Mouse (Mus musculus) brown adipose tissue, adult 24 weeks (tissue): ENCODE data around the gene Cd200r2. TPM values are rescaled to one million over a fixed set of nuclear protein-coding genes. Genes with fewer than 3 reads are reported as not detected.
"Not testable (repeated sequence)": the region's sequence is repeated elsewhere in the genome, so short reads cannot be mapped to it uniquely, and the experiment has no call there.

Experiments used
- H3K27ac ChIP-seq: fragments of 200-500 bp; replicated peaks from 2 replicates; pipeline ENCODE4 v1.5.1; 2012; ENCODE audit warnings: low read depth, mild to moderate bottlenecking, low read length
- H3K4me1 ChIP-seq: fragments of 200-500 bp; 2 replicates; pipeline ENCODE4 v1.6.1; 2012; ENCODE audit warnings: low read length, mixed read lengths; ENCODE audit not compliant: control insufficient read depth, insufficient read depth, insufficient read length
- H3K4me3 ChIP-seq: fragments of 200-500 bp; 2 replicates; pipeline ENCODE4 v1.5.1; 2012; ENCODE audit warnings: low read depth, mild to moderate bottlenecking, low read length, moderate library complexity; ENCODE audit not compliant: insufficient read depth
- polyA plus RNA-seq: library from polyadenylated mRNA; stranded (reverse); fragments of >200 nt; gene quantifications from 2 replicates; pipeline ENCODE4 v1.2.4, GENCODE M21; 2012; ENCODE audit not compliant: missing spikeins, insufficient read depth, insufficient read length

Gene Cd200r2
- not detected in 2 replicates for polyA plus RNA-seq

DNA sequence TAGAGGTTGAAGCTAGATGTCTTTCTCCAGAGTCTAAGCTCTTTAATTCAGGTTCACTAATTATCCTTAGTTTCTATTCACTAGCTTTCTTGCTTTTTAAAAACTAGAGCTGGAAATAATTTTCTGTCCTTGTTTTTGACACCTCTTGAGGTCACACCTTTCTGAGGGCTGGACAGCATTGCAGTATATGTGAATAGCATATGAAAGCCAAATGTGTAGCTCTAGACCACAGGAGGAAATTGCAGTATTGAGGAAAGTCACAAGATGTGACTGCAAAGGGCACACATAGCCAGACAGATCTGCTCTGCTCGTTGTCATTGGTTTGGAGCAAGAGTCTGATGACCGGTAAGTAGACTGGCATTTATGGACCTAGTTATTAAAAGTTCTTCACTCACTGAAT, at the start of gene Cd200r2:
TSS of gene Cd200r2 (plus strand) at position 301 of the 400 bp plus-strand sequence.
- no peak within 1 kb of the TSS for H3K27ac ChIP-seq
- H3K4me1 ChIP-seq = no peaks in the 10 kb centered on the region
- no peak within 1 kb of the TSS for H3K4me3 ChIP-seq

DNA sequence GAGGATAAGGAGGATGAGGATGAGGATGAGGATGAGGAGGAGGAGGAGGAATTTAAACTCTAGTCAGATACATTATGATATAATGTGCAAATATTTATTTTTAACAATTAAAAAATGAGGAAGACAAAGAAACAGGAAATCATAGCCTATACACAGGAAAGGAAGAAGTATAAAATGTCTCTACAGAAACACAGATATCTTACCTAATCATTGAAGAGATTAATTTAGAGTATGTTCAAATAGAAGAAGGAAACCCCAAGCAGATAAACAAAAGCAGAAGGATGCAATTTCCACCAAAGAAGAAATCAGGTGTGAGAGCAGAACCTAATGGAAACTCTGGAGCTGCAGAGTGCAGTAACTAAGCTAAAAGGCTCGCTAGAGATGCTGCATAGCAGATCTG, 48.9 kb upstream of the Cd200r2 start:
- Histone ChIP-seq H3K27ac (no peak overlapping the region), H3K4me3 (no peak overlapping the region), H3K4me1 (no peaks in the 10 kb centered on the region)

DNA sequence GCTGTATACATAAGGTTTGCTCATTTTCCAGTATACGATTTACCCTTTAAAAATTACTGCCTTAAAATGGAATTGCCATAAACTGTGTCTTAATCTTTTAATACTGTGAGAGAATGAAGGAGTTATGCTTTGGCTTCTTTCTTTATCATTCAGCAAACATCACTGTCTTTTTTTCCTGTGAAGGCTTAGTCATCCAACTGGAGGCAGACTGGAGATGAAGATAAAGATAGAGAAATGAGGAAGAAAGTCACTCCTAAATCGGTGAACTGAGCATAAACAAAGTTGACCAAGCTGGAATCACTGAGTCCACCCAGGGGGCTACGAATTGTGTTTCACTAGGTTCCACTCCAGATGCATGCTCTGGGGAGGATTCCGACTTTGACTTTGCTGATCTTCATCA, 46.4 kb upstream of the Cd200r2 start:
- no peak overlapping the region for H3K27ac ChIP-seq
- H3K4me3 ChIP-seq = no peak overlapping the region
- H3K4me1 ChIP-seq = no peaks in the 10 kb centered on the region

DNA sequence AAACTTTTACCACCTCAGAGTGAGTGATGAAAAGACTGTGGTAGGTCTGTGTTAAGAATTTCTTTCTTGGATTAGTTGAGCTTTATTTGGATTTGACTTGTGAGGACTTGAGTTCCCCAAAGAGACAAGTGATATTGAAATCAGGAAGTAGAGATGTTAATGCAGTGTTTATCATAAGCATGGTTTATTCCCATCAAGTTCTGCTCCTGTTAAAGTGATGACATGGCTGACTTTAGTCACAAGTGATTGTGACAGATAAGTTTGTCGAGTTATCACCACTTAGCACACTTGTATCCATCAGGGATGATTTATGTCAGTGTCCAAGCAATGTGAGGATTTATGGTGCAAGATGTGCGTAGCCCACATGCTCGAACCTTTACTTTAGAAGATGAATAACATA, 34.6 kb upstream of the Cd200r2 start:
- Histone ChIP-seq H3K4me3 (no peak overlapping the region), H3K27ac (no peak overlapping the region), H3K4me1 (no peaks in the 10 kb centered on the region)

DNA sequence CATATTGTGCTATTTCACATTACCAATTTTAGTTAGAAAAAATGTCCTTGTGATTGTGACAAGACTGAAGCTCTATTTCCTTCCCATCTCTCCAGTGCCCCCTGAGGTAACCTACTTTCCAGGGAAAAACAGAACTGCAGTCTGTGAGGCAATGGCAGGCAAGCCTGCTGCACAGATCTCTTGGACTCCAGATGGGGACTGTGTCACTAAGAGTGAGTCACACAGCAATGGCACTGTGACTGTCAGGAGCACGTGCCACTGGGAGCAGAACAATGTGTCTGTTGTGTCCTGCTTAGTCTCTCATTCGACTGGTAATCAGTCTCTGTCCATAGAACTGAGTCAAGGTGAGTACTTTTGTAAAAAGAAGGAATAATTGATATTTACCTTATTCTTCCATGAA, 33.7 kb upstream of the Cd200r2 start:
- not testable (repeated sequence) for H3K27ac ChIP-seq, H3K4me3 ChIP-seq, H3K4me1 ChIP-seq

DNA sequence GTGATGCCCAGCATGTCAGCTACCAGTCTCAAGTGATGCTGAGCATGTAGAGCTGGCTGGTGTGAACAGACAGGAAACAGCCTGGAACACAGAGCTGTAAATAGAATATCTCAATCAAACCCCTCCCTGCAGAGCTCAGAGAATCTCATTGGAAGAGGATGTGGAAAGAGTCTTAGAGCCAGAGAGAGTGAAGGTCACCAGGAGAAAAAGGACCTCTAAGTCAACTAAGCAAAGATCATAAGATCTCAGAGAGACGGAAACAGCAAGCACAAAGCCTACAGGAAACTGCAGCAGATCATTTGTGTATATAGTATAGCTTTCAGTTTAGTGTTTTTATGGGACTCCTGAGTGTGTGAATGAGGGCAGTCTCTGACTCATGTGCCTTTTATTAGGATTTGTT, 8.3 kb downstream of the Cd200r2 start:
- H3K4me3 ChIP-seq = no peak overlapping the region
- no peak overlapping the region for H3K27ac ChIP-seq
- H3K4me1 ChIP-seq = no peaks in the 10 kb centered on the region

DNA sequence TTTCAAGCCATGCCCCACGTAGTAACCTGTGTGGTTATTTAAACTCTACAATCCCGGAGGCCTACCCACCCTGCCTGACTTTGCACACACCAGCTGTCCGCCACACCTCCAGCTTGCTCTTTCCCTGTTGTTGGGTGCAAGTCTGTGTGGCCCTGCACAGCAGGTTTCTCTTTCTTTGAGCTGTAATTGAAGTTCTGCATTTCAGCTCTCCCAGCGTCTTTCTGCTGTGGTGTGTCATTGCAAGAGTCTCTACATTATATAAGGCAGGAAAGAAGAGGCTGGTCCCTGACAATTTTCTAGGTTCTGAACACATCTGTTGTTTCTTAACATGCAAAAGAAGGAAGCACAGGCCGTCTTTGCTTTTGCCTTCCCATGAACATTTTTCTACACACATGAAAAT, 9.7 kb downstream of the Cd200r2 start:
- Histone ChIP-seq H3K27ac (no peak overlapping the region), H3K4me3 (no peak overlapping the region), H3K4me1 (no peaks in the 10 kb centered on the region)

DNA sequence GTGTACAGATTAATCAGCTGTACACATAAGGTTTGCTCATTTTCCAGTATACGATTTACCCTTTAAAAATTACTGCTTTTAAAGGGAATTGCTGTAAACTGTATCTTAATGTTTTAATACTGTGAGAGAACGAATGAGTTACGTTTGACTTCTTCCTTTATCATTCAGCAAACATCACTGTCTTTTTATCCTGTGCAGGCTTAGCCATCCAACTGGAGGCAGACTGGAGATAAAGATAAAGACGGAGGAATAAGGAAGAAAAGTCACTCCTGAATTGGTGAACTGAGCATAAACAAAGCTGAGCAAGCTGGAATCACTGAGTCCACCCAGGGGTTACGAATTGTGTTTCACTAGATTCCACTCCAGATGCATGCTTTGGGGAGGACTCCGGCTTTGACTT, 10.7 kb downstream of the Cd200r2 start:
- Histone ChIP-seq H3K4me3 (no peak overlapping the region), H3K4me1 (no peaks in the 10 kb centered on the region)

DNA sequence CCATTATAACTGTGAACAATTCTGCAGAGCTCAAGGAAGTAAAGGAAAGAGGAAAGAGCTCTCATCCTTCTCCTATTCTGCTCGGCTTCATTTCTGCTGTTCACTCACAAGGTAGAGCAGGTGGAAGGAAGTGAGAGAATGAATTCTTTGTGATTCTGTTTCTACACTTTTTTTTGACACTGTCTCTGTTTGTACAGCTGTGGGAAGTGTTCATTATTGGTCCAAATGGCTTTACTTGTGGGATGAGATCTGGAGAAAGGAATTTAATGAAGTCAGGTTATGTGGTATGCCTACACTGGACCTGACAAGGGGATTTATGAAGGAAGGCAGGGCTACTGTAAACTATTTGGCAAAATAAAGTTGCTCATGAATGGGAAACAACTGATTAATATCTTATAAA, 23.9 kb downstream of the Cd200r2 start:
- H3K27ac ChIP-seq = no peak overlapping the region
- no peak overlapping the region for H3K4me3 ChIP-seq
- no peaks in the 10 kb centered on the region for H3K4me1 ChIP-seq

More for the DNA sequence above, 10.7 kb downstream of the Cd200r2 start:
- no peak overlapping the region for H3K27ac ChIP-seq

DNA sequence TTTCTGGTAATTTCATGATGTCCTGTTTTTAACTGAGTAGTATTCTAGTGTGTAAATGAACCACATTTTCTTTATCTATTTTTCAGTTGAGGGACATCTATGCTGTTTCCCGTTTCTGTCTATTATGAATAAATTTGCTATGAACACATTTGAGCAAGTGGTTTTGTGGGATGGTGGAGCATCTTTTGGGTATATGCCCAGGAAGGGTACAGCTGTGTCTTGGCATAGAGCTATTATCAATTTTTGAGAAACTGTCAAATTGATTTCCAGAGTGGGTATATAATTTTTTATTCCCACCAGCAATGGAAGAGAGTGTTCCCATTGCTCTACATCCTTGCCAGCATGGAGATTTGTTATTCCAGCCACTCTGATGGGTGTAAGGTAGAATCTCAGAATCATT, 65.1 kb downstream of the Cd200r2 start:
- Histone ChIP-seq H3K4me3 (no peak overlapping the region), H3K27ac (no peak overlapping the region), H3K4me1 (no peaks in the 10 kb centered on the region)

DNA sequence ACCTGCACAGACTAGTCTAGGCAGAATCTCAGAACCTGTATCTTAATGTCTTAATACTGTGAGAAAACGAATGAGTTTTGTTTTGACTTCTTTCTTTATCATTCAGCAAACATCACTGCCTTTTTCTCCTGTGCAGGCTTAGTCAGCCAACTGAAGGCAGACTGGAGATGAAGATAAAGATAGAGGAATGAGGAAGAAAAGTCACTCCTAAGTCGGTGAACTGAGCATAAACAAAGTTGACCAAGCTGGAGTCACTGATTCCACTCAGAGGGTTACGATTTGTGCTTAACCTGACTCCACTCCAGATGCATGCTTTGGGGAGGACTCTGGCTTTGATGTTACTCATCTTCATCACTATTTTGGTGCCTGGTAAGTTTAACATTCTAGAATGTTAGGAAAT, 76.6 kb downstream of the Cd200r2 start, which contains the start of gene Cd200r3:
TSS of gene Cd200r3 (plus strand) at position 211 of the 400 bp plus-strand sequence.
- Histone ChIP-seq H3K27ac (no peak within 1 kb of the TSS), H3K4me1 (no peaks in the 10 kb centered on the region), H3K4me3 (no peak within 1 kb of the TSS)

DNA sequence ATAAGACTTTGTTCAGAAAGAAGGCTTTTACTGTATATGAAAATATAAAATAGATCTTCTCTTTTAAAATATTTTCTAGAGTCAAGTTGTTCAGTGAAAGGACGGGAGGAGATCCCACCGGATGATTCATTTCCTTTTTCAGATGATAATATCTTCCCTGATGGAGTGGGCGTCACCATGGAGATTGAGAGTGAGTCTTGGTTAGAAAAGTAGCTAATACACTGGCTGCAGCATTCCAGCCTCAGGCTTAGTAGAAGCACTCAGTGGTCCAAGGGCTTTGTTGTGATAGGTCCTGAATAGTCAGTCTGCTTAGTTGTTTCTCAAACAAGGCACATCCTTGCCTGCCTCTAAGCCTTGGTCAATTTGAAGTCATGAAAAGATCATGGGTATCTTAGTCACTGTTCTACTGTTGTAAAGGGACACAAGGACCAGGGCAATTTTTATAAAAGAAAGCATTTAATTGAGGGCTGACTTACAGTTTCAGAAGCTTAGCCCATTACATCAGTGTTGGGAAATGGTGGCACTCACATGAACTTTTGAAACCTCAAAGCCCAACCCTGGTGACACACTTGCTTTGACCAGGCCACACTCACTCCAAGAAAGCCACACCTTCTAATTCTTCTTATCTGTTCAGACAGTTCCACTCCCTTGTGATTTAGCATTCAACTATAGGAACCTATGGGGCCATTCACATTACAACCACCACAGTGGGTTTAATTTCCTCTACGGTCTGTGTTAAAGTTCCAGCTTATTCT, 84.6 kb downstream of the Cd200r2 start:
- Histone ChIP-seq H3K4me1 (no peaks in the 10 kb centered on the region), H3K27ac (no peak overlapping the region)

DNA sequence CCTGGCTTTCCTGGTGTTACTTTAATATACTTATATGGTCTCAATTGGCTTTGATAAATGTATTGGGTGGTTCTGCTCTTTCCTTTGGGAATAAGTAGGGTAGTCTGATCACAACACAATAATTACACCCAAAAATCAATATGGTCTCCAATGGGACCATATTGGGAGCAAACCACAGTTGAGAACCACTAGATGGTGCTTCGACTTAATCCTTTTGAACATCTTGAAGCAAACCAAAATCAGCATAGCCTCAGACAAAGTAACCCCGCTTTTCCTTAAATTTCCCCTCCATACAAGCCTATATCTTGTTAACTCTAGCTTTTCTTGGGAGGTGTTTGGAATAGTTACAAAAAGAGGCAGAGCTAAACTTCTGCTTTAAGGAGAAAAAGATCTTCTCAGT, 95.4 kb downstream of the Cd200r2 start:
- peaks cover 5% of the 10 kb centered on the region; the same call in 1 of the 2 replicates for H3K4me1 ChIP-seq
- no peak overlapping the region for H3K27ac ChIP-seq
- no peak overlapping the region for H3K4me3 ChIP-seq

More for the DNA sequence above, 84.6 kb downstream of the Cd200r2 start:
- no peak overlapping the region for H3K4me3 ChIP-seq

DNA sequence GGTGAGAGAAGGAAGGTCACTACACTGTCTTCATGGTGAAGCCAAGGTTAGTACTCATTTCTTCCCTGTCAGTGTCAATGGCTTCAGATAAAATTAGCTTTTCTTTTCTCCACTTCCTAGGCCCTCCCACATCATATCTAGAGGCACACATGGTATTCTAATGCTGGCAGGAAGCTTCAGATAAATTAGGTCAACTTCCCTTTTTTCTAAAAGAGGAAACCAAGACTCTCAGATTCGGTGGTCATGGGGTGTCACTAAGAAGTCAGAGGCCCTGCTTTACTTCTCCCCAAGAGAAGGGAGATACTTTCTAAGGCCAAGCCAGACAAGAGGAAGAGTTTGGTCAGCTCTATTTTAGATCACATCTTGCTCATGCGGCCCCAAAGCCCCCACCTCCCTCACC, 95.9 kb downstream of the Cd200r2 start:
- peaks cover 5% of the 10 kb centered on the region; the same call in 1 of the 2 replicates for H3K4me1 ChIP-seq
- H3K4me3 ChIP-seq = no peak overlapping the region
- peak overlapping the region; percentile 54 for H3K27ac ChIP-seq

DNA sequence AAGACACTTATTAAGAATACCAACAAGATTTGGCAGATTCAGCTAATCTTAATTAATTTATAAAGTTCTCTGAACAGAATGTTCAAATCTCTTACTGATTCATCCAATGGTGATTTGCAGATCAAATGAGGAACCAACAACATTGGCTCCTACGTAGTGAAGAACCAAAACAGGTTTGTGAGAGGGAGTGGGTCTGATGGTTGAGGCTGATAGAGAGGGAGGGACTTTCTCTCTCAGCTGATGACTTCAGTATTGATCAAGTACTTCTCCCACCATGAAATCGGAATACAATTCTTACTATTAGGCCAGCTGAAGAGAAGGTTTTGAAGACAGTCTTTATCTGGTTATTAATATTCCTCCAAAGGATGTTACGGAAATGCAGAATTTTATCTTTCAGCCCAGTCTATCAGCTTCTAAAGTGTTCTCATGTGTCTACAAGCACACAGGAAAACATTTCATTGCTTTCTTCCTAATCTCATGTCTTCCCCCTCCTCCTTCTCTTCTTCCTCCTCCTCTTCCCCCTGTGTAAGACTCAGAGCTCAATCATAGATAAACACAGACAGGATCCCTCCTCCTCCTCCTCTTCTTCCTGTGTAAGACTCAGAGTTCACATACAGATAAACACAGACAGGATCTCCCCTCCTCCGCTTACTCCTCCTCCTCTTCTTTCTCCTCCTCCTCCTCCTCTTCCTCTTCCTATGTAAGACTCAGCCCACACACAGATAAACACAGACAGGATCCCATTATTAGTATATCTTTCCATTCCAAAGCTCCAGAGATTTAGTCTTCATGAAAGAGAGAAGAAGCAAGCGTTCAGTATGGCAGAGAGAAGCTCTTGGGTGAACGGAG, 97.9 kb downstream of the Cd200r2 start:
- H3K4me3 ChIP-seq = no peak overlapping the region
- H3K4me1 ChIP-seq = peaks cover 5% of the 10 kb centered on the region; the same call in 1 of the 2 replicates
- no peak overlapping the region for H3K27ac ChIP-seq
